Mouse (Mus musculus): Measurements from ENCODE around the gene Fam92b.

Fam92b gene

GRCm38 (mm10) chr8:120151151-120151550 lies 26.1 kb downstream of the Fam92b start:
- no peak for DNase-seq (ENCODE audit: low spot score)

DNA sequence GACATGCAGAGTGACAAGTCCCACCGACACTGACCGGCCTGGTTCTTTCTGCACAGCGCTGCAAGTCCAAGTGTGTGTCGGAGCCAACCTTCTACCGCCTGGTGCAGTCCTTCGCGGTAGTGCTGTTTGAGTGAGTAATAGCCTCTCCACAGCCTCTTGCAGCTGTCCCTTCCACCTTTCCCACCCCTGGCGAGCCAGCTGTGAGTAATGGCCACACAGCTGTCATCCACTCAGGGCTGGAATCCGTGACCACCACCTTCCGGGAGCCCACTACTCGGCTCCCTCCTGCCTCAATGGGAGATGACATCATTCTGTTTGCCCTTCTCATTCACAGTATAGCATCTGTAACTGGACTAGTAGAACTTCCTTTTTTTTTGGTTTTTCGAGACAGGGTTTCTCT lies 27.2 kb downstream of the Fam92b start:
- DNase-seq (ENCODE audit: low spot score): no peak

GRCm38 (mm10) chr8:120146051-120146450 lies 31.2 kb downstream of the Fam92b start:
- no peak for DNase-seq (ENCODE audit: low spot score)

DNA sequence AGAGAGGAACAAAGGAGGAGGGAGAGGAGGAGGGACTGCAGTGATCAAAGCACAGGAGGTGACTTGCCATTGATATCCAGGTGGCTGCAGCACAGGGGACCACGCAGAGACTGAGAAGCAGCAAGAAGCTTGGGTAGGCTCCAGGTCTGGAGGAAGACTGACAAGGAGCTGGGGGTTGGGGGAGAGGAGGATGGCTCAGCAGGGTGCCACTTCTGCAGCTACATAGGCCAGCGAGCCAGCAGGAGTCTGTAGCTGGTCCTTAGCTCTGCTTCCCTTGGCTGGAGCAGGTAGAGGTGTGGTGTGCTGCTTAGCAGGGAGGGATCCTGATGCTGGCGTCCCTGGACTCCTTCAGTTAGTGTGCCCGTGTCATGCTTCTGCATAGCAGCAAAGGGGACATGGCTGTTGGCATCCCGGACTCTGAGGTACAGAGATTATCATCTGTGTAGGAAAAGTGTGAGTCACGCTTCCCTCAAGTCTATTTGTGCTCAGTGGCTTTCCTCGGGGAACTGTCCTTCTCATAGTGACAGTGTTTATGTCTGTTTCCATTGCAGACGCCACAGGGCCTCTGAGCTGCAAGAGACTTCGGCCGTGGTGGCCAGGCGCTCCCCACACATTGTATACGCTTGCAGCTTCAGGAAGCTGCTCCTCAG lies 32.5 kb downstream of the Fam92b start:
- DNase-seq (ENCODE audit: low spot score): no peak

DNA sequence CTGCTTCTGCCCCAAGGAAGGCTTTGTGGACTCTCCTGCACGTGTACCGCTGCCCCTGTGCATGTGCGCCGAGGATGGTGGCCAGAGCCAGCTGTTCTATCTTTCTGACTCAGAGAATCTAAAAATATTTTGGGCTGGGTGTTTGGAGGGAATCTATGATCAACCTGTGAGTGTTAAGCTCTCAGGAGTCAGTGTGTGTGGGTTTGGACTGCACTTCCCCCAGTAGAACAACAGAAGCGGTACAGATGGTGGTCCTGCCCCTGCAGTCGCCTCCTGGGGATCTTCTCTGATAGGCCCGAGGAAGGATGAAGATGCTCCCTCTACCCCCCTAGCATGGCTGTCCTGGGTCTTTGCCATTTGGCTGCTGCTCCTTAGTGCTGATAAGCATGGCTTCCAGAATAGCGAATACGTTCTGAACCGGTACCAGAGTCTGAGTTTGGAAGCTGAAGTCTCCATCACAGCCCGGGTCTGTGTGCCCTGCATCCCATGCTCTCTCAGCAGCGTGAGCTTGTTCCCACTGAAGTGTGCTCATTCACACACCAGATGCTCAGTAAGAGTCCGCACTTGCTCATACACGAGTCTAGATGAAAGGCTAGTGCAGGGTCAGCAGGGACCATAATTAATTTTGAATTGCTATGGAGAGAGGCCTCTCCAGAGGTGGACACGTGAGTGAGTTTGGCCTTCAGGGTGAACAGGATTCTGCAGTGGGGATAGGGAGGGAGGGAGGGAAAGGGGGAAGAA lies 33.2 kb downstream of the Fam92b start:
- no peak for DNase-seq (ENCODE audit: low spot score)

- DNase-seq (ENCODE audit: low spot score): no peak
These were observed 36.5 kb downstream of the Fam92b start for GRCm38 (mm10) chr8:120140769-120141168.

DNA sequence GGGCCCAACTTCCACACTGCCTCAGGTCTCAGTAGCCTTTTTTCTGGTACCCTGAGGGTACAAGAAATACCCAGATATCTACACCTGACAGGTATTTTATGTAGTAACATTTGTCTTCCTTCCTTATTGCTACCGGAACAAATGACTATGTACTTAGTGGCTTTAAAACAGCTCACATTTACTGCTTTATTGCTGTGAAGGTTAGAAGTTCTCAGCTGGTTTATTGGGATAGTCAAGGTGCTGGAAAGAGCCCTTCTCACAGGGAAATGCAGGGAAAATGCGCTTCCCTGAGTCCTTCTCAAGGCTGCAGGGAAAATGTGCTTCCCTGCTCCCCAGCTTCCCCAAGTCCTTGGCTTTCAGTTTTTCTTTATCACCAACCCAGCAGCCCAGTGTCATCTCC lies 38.3 kb downstream of the Fam92b start:
- no peak for DNase-seq (ENCODE audit: low spot score)

DNA sequence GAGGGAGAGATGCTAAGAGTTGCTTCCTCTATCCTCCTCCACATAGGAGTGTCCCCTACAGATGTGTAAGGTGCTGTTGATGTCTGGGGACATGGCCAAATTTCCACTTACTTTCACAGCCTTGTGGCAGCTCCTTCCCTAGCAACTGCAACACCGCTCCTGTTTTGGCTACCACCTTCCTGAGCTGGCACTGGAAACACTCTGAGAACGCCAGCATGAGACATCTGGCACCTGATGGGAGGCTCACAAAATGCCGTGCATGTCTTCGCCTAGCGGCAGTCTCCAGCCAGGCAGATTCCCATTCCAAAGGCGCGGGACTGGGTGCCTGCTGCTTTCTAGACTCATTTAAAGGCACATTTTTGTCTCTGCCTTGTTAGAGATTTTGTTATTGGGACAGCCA lies 40.6 kb downstream of the Fam92b start:
- no peak for DNase-seq (ENCODE audit: low spot score)

GRCm38 (mm10) chr8:120135687-120136086 lies 41.6 kb downstream of the Fam92b start:
- DNase-seq (ENCODE audit: low spot score): no peak

DNA sequence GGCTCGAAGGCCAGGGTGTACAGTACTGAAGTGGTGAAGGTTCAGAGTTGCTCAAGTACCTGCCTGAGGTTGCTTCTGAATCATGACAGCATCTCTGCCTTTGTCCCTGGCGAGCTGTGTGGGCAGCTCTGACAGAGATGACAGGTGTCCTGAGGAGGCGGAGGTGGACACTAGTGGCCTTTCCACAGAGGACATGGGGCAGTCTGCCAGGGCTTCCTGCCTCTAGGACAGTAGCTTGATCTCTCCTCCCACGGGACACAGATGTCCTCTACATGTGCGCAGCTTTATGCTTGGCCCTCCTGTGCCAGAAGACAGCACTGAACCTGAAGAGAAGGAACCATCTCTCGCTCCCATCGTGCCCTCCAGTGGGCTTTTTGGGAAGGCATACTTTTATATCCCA lies 44.1 kb downstream of the Fam92b start:
- DNase-seq (ENCODE audit: low spot score): no peak

DNA sequence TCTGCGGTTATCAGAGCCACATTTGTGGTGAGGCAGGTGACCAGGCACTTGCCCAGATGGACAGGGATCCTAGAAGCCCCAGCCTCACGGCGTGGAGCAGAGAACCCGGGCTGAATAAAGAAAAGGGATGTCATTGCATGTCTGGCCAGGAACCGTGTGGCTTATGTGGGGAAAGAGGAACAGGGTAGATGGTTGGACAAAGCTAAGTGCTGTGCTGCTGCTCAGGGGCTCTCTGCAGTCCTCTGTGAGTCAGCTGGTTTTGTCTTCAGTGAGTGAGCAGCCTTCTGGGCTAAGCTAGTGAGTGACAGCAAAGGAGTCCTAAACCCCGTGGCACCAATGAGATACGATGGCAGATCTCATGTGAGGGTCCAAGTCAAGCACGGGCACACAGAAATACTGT lies 46.1 kb downstream of the Fam92b start:
- no peak for DNase-seq (ENCODE audit: low spot score)

- no peak for DNase-seq (ENCODE audit: low spot score)
These were observed 47.7 kb downstream of the Fam92b start for GRCm38 (mm10) chr8:120129547-120129946.

DNA sequence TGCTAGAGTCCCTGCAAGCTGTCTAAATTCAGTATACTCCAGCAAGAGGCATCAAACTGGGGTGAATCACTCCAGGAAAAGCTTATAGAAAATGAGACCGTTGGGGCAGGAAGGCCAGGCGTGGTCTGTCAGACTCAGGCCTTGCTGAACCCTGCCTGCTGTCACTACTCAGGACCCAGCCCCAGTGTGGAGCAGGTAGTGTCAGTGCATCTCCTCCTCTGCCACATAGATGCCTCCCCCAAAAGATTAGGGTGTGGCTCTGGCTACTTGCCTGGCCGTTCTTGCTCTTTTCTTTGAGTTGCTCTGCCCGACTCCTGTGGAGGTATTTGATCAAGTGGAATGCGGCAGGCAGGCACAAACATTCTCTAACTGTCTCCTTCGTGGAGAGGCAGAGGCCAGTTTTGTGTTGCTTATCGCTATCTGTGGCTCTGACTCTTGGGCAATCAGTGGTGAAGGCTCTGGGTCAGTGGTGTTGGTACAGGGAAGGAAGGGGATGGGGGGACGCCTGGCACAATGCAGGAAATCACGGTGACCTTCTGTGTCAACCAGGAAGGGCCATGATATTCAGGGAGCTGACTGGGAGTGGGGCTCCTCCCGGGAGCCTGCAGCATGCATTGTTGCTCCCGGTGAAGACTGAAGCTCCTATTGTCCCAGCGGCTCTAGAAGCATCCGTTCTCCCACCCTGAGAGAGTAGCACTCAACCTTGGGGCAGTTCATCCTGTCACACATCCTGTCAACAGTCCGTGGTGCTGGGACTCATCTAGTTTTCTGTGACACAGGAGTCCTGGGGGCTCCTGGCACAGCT lies 50.7 kb downstream of the Fam92b start:
- DNase-seq (ENCODE audit: low spot score): no peak

DNA sequence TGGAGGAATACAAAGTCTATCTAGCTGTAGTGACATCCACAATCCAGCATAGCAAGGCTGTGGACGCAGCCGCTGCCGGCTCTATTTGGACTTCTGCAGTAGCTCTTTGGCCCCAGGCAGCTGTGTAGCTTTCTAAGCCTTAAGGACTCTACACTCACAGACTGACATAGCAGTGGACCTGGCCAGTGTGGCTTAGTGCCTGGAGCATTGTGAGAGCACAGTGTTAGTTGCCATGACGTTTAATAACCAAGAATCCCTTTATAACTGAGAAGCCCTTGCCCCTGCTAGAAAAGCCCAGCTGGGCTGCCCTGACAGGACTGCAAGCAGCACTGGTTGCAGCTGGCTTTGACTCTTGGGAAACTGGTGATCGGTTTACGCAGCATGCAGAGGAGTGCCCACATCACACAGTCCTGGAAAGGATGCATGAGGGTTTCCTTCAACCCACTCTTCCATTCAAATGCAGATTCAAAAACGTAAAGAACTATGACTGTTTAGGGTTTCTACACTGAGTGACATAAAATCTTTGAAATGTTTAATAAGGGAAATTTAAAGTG lies 52.4 kb downstream of the Fam92b start:
- DNase-seq (ENCODE audit: low spot score): no peak

- no peak for DNase-seq (ENCODE audit: low spot score)
These were observed 53.0 kb downstream of the Fam92b start for GRCm38 (mm10) chr8:120124261-120124660.

DNA sequence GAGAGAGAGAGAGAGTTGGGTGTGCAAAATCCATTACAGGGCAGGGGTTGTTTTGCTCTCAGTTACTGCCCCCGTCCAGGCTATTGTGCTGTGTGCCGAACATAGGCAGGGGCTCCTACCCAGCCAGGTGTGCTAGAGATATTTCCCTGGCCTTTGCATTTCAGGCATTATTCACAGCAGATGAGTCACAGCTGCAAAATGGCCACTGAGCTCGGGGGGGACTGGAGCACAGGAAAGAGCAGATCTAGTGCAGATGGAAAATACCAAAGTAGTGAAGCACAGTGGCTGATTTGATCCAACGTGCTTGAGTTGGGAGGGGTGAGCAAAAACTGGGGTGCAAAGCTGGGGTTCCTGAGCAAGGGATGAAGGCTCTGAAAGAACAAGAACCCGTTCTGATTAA lies 56.3 kb downstream of the Fam92b start:
- no peak for DNase-seq (ENCODE audit: low spot score)

GRCm38 (mm10) chr8:120119931-120120330 lies 57.3 kb downstream of the Fam92b start:
- DNase-seq (ENCODE audit: low spot score): no peak

DNA sequence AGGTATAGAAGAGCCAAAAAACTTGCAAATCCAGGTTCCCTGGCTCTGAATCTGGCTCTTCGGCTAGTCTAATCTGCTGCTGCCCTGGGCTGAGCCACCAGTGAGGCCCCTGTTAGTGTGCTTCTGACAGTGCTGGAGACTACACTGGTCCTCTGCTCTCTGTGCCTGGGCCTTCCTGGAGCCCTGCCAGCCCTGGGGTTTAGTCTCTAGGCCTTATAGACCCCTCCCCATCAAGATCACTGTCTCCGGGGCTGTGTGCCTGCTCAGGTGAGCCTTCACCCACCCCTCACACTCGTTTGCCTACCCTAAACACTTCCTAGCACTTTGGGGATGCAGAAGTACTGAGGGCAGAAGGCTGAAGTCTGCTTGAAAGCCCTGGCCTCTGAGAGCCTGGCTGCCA lies 57.8 kb downstream of the Fam92b start:
- DNase-seq (ENCODE audit: low spot score): no peak

DNA sequence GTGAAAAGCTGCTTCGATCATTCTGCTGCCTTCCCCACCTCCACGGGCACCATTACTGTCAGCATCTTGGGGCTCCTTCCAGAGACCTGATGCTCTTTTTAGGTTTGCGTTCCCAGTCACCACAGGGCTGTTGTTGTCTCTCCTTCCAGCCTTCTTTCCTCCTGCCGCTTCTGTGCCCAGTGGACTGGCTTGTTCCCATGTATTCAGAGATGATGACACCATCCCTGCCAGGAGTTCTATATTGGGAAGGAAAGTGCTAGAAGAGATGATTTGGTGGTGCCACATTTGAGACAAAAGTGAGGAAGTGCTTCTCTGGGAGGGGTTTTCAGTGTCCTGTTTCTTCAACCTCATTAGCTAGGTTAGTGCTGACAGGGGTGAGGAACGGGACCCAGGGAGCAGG lies 58.4 kb downstream of the Fam92b start:
- DNase-seq (ENCODE audit: low spot score): no peak

GRCm38 (mm10) chr8:120118162-120118561 lies 59.1 kb downstream of the Fam92b start:
- DNase-seq (ENCODE audit: low spot score): no peak

- DNase-seq (ENCODE audit: low spot score): no peak
These were observed 60.7 kb downstream of the Fam92b start for GRCm38 (mm10) chr8:120116600-120116999.

Measured in ovary, postnatal 10 days (tissue).